Mouse (Mus musculus): ENCODE data around the gene R3hdm2.

The R3hdm2 gene

GRCm38 (mm10) chr10:127516576-127517260, 136.6 kb downstream of the R3hdm2 start:
- no peak for DNase-seq (ENCODE audit: low spot score in 2 of 2)

GRCm38 (mm10) chr10:127517941-127518340, 137.8 kb downstream of the R3hdm2 start:
- no peak for DNase-seq (ENCODE audit: low spot score in 2 of 2)

GRCm38 (mm10) chr10:127519041-127519701, 139.0 kb downstream of the R3hdm2 start:
- no peak for DNase-seq (ENCODE audit: low spot score in 2 of 2)

GRCm38 (mm10) chr10:127519903-127520713, 140.0 kb downstream of the R3hdm2 start:
- no peak for DNase-seq (ENCODE audit: low spot score in 2 of 2)

GRCm38 (mm10) chr10:127520714-127521357, 140.7 kb downstream of the R3hdm2 start:
- no peak for DNase-seq (ENCODE audit: low spot score in 2 of 2)

DNA sequence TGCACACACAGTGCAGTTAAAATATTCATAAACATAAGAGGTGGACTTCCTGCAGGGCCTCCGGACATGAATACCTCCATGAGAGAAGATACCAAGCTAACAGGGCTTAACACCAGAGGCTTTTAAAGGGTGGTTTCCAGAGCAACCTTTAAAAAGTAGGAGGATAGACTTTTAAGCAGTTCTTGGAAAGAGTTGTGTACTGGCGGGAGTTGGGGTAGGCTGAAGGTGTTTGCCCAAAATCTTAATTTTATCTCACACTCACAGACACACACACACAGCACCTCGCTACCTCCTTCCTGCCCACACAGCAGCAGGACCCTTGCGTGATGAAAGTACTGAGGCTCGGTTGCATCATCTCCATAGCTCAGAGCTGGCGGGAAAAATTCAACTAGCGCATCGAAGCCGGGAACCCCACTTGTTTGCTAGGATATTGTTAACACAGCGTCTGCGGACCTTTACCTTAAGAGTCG, 141.5 kb downstream of the R3hdm2 start:
- DNase-seq (ENCODE audit: low spot score in 2 of 2) = no peak

- peak; percentile 79 to 90 for DNase-seq (ENCODE audit: low spot score in 2 of 2)
These were observed 142.0 kb downstream of the R3hdm2 start, which contains the start of gene Shmt2 for GRCm38 (mm10) chr10:127522088-127522581. Shmt2 (minus strand) TSS chr10:127522444.

GRCm38 (mm10) chr10:127524646-127525255, 144.6 kb downstream of the R3hdm2 start:
- no peak for DNase-seq (ENCODE audit: low spot score in 2 of 2)

- DNase-seq (ENCODE audit: low spot score in 2 of 2) = no peak
These were observed 145.9 kb downstream of the R3hdm2 start for GRCm38 (mm10) chr10:127526048-127526447.

DNA sequence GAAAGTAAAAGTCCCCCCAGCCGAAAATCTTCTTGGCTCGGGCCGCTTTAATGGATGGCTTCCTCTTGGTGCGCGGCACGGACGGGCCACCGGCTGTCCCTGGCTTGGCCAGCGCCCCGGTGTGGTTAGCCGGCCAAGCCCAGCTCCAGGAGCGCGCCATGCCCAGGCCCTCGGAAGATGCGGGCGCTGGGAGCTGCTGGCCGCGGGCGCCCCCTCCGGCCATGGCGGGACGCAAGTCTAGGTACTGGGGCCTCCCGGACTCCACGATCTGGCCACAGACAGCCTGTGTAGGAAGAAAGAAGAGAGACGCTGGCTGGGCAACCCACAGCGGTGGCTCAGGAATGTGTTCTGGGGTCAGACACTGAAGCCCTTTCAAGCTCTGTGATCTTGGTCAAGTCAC, 146.6 kb downstream of the R3hdm2 start:
- DNase-seq (ENCODE audit: low spot score in 2 of 2) = no peak

DNA sequence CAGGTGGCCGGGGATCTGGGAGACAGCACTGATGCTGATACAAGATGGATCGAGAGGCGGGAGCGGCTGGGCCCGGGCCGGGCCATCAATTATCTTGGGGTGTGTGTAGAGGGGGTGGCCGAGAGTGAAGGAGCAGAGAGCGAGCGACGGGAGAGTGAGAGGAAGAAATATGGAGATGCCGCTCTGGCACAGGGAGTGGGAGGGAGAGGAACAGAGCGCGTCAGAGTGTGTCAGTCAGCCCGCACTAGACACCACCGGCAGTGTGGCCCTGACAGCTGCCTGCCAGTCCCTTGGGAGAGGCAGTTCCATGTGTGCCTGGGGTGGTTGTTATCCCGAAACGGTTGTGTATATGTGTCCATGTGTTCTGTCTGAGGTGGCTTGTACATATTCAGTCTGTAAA, 147.4 kb downstream of the R3hdm2 start:
- DNase-seq (ENCODE audit: low spot score in 2 of 2) = no peak

- no peak for DNase-seq (ENCODE audit: low spot score in 2 of 2)
These were observed 150.8 kb downstream of the R3hdm2 start for GRCm38 (mm10) chr10:127530945-127531344.

- no peak for DNase-seq (ENCODE audit: low spot score in 2 of 2)
These were observed 151.4 kb downstream of the R3hdm2 start for GRCm38 (mm10) chr10:127531548-127531947.

GRCm38 (mm10) chr10:127534036-127534928, 154.2 kb downstream of the R3hdm2 start, which contains the start of gene Nxph4:
Nxph4 (minus strand) TSS chr10:127534559.
- DNase-seq (ENCODE audit: low spot score in 2 of 2) = no peak

DNA sequence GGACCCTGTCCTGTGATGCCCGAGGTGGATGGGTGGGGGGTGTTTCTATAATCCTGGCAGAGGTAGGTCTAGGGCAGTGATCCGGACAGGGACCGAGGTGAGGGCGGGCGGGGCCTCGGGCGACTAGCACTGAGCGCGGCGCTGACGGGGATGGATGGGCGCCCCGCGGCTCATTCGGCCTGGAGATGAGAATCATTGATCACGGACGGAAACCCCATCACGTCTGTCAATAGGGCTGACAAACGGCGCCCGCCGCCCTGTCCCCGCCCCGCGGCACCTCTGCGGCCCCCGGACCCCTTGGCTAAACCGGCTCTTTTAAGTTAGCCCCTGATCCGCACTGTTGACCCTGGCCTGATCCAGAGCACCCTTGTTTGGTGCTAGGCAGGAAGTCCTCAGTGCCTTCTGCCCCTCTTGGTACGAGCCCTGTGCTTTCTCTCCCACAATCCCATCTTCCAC, 154.8 kb downstream of the R3hdm2 start:
- DNase-seq (ENCODE audit: low spot score in 2 of 2) = no peak

DNA sequence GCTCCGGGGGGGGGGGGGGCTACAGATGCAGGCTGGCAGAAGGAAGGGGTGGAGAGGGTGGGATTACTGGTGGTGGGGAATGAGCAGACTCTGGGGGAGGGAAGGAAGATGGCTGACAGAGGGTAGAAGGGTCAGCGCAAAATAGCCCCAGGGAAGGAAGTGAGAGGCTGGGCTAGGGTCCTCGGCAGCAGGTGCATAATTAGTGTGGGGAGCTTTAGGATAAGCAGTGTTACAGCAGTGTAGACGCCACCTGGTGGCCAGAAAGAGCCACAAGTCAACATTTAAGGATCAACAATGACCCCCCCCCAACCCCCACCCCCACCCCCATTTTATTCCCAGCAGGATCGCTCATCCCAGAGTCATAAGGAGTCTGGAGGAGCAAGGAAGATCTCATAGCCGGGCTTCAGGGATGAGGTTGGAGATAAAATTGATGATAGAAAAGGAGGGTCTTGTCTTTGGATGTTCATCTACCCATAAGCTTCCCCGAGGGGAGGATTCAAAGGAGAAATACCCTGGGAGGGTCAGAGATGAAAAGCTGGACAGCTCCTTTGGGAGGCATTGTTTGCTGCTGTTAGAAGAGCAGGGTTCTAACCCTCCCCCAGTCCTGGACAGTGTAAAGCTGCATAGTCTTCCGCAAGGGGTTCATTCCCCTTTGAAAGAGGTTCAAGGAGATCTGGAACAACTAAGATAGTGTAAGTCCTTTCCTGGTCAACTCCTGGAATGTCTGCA, 156.6 kb downstream of the R3hdm2 start:
- peak in 1 of 2 experiments; percentile 52 for DNase-seq (ENCODE audit: low spot score in 2 of 2)

DNA sequence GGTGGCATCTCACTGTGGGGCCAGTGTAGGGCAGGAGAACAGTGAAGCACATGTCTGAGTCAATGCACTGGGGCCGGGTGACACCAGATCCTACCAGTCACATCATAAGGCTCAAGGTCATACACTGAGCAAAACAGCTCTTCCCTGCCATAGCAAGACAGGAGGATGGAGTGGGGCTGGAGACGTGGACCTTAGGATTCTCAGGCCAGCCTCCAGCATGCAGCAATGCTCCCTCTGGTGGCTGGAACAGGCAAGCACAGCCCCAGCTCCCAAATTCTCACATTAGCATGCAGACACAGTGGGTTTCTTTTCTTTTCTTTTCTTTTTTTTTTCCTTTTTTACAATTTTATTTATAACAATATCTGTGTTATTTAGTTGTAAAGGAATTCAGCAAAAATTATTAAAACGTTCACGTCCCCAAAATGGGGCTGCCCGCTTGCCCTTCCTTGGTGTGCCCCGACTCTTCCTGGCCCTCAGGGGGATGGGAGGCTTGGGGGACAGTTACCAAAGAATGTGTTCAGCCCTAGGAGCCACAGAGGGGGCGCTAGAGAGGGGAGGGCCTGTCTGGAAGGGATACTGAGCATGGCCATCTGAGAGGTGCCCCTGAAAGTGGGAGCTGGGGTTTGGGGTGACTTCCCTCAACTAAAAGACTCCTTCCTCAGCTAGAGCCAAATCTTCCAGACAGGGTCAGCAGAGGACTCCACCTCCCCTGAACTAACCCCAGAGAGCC, 157.9 kb downstream of the R3hdm2 start:
- peak; percentile 80 to 88 for DNase-seq (ENCODE audit: low spot score in 2 of 2)

- DNase-seq (ENCODE audit: low spot score in 2 of 2) = no peak
These were observed 161.4 kb downstream of the R3hdm2 start for GRCm38 (mm10) chr10:127541510-127541909.

DNA sequence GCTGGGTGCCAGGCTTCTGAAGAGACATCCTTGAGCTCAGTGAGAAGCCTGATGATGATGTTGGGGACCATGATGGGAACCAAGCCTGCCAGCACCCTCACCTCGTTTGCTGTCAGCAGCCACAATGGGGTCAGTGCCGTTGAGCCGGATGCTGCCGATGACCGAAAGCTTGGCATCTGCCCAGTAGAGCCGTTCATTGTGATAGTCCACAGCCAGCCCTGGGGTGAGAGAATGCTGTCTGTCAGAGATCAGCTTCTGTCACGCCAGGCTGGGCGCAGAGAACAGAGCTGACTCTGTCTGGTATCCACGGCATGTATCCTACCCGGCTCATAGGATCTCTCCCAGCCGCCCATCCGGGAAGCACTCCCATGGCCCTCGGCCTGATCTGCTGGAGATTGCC, 162.0 kb downstream of the R3hdm2 start:
- DNase-seq (ENCODE audit: low spot score in 2 of 2) = no peak
